Mouse (Mus musculus): ENCODE data around the gene Tmeff1. TPM values are rescaled to one million over a fixed set of nuclear protein-coding genes. Genes with fewer than 3 reads are reported as not detected.

The Tmeff1 gene
- polyA plus RNA-seq, 1 experiment from 2014 or later = 161 TPM

DNA sequence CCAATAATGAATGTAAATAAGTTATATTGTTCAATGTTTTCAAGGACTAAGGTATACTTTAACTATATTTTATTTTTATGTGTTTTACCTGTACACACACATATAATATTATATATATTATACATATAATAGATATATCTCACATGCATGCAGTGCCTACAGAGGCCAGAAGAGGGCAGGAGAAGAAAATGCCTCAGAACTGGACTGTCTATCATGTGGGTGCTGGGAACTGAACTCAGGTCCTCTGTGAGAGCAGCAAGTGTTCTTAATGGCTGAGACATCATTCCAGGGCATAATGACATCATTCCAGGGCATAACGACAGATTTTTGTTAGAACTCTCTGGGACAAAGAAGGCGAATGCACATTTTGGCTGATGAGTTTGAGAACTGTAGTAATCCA, 2.6 kb downstream of the Tmeff1 start:
- Histone ChIP-seq H3K36me3 (replicated peaks; ENCODE audit: control insufficient read depth, insufficient read depth, low read depth, low read length) (no peaks in the 10 kb centered on the region), H3K27ac (replicated peaks; ENCODE audit: low read depth, low read length) (no peak overlapping the region), H3K4me2 (ENCODE audit: low read depth, low read length) (no peak overlapping the region), H3K4me1 (ENCODE audit: control insufficient read depth, insufficient read depth, low read length) (no peaks in the 10 kb centered on the region), H3K9me3 (replicated peaks; ENCODE audit: control insufficient read depth, low read length) (no peaks in the 10 kb centered on the region), H3K4me3 (ENCODE audit: low read depth, low read length) (no peak overlapping the region), H3K27me3 (ENCODE audit: control insufficient read depth, insufficient read depth, low read length) (no peaks in the 10 kb centered on the region), H3K9ac (replicated peaks; ENCODE audit: low read length) (no peak overlapping the region)
- 93% methylated on average over 2 of the region's 2 CpGs for WGBS
- DNase-seq (ENCODE audit: low spot score) = peak; percentile 15
- no peak for ATAC-seq (replicated peaks; ENCODE audit: insufficient number of reproducible peaks, low FRiP score, low TSS enrichment, low read depth)

DNA sequence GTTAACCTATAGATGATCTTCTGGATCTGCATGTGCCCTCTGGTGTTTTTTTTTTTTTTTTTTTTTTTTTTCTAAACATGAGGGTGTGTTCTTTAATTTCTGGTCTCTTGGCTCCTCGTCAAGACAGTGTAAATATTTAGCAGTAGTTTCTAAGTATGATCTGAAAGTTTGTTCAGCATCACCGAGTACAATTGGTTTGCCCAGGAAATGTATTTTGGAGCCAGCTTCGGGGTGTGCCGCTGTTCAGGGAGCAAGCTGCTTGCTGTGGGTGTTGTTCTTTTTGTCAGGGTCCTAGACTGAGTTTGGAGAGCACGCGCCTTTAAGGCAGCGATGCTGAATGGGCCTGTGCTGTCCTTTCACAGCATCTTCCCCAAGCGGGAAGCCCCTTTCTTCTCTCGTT, 3.6 kb downstream of the Tmeff1 start:
- no peaks in the 10 kb centered on the region for H3K27me3 ChIP-seq (ENCODE audit: control insufficient read depth, insufficient read depth, low read length)
- 82% methylated on average over 9 of the region's 9 CpGs for WGBS
- no peak for DNase-seq (ENCODE audit: low spot score)
- no peaks in the 10 kb centered on the region for H3K9me3 ChIP-seq (replicated peaks; ENCODE audit: control insufficient read depth, low read length)
- H3K4me2 ChIP-seq (ENCODE audit: low read depth, low read length) = no peak overlapping the region
- no peak for ATAC-seq (replicated peaks; ENCODE audit: insufficient number of reproducible peaks, low FRiP score, low TSS enrichment, low read depth)
- no peak overlapping the region for H3K27ac ChIP-seq (replicated peaks; ENCODE audit: low read depth, low read length)
- H3K36me3 ChIP-seq (replicated peaks; ENCODE audit: control insufficient read depth, insufficient read depth, low read depth, low read length) = no peaks in the 10 kb centered on the region
- no peaks in the 10 kb centered on the region for H3K4me1 ChIP-seq (ENCODE audit: control insufficient read depth, insufficient read depth, low read length)
- H3K4me3 ChIP-seq (ENCODE audit: low read depth, low read length) = no peak overlapping the region
- H3K9ac ChIP-seq (replicated peaks; ENCODE audit: low read length) = no peak overlapping the region

DNA sequence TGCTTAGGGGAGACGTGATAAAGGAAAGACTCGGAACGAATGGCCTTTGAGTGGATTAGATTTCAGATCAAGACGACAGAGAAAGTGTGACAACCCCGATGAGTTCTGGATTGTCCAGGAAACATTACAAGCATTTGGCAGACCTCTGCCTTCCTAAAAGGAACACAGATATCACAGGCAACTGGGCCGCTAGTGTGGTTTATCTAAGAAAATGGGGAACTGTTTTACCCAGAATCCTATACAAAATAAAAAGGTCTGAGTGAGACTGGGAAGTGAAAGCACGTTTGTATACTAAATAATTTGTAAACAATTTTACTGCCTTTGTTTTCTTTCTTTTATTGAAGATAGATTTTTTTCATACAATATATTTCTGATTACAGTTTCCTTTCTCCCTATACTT, 5.9 kb downstream of the Tmeff1 start:
- Histone ChIP-seq H3K4me3 (ENCODE audit: low read depth, low read length) (no peak overlapping the region), H3K27ac (replicated peaks; ENCODE audit: low read depth, low read length) (no peak overlapping the region), H3K27me3 (ENCODE audit: control insufficient read depth, insufficient read depth, low read length) (no peaks in the 10 kb centered on the region), H3K36me3 (replicated peaks; ENCODE audit: control insufficient read depth, insufficient read depth, low read depth, low read length) (no peaks in the 10 kb centered on the region), H3K9ac (replicated peaks; ENCODE audit: low read length) (no peak overlapping the region), H3K9me3 (replicated peaks; ENCODE audit: control insufficient read depth, low read length) (no peaks in the 10 kb centered on the region), H3K4me1 (ENCODE audit: control insufficient read depth, insufficient read depth, low read length) (no peaks in the 10 kb centered on the region), H3K4me2 (ENCODE audit: low read depth, low read length) (no peak overlapping the region)
- 86% methylated on average over 7 of the region's 7 CpGs for WGBS
- no peak for DNase-seq (ENCODE audit: low spot score)
- ATAC-seq (replicated peaks; ENCODE audit: insufficient number of reproducible peaks, low FRiP score, low TSS enrichment, low read depth) = no peak

DNA sequence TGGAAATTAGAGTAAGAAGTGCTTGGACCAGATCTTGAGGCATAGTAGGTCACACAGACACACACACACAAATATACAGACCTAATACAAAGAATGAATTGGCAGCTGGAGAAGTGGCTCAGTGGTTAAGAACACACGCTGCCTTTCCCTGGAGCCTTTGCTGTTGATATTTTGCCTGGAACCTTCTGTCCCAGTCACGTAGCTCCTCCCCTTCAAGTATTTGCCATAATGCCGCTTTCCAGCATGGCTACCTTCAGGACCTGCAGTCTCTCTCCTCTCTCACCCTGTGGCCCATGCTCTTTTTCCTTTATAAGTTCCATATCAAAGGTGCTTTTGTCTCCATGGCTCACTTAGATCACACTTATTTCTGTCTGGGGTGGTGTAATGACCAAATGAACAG, 6.4 kb downstream of the Tmeff1 start:
- no peak overlapping the region for H3K27ac ChIP-seq (replicated peaks; ENCODE audit: low read depth, low read length)
- no peaks in the 10 kb centered on the region for H3K27me3 ChIP-seq (ENCODE audit: control insufficient read depth, insufficient read depth, low read length)
- no peak for DNase-seq (ENCODE audit: low spot score)
- WGBS = 92% methylated on average over 3 of the region's 3 CpGs
- H3K36me3 ChIP-seq (replicated peaks; ENCODE audit: control insufficient read depth, insufficient read depth, low read depth, low read length) = no peaks in the 10 kb centered on the region
- ATAC-seq (replicated peaks; ENCODE audit: insufficient number of reproducible peaks, low FRiP score, low TSS enrichment, low read depth) = no peak
- no peak overlapping the region for H3K9ac ChIP-seq (replicated peaks; ENCODE audit: low read length)
- no peaks in the 10 kb centered on the region for H3K4me1 ChIP-seq (ENCODE audit: control insufficient read depth, insufficient read depth, low read length)
- H3K9me3 ChIP-seq (replicated peaks; ENCODE audit: control insufficient read depth, low read length) = no peaks in the 10 kb centered on the region
- no peak overlapping the region for H3K4me2 ChIP-seq (ENCODE audit: low read depth, low read length)
- no peak overlapping the region for H3K4me3 ChIP-seq (ENCODE audit: low read depth, low read length)

DNA sequence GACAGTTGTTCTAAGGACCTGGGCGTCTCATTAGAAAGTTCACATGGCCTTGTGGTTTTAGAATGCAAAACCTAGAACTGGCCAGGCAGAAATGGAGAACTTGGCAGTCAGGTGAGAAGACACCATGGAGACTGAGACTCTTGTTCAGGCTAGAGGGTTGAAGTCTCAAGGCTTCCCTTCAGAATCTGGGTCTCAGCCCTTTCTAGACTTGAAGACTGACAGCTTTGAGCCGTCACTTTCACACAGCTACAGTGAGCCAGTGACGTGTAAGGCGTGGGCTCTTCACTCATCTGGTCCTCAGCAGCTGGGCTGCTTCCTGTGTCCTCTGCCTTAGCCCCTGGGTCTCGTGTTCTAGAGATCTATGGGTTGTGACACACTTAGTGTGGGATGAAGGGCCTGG, 7.4 kb downstream of the Tmeff1 start:
- Histone ChIP-seq H3K27ac (replicated peaks; ENCODE audit: low read depth, low read length) (no peak overlapping the region), H3K4me1 (ENCODE audit: control insufficient read depth, insufficient read depth, low read length) (no peaks in the 10 kb centered on the region), H3K4me3 (ENCODE audit: low read depth, low read length) (no peak overlapping the region), H3K27me3 (ENCODE audit: control insufficient read depth, insufficient read depth, low read length) (no peaks in the 10 kb centered on the region), H3K9me3 (replicated peaks; ENCODE audit: control insufficient read depth, low read length) (no peaks in the 10 kb centered on the region), H3K9ac (replicated peaks; ENCODE audit: low read length) (no peak overlapping the region), H3K36me3 (replicated peaks; ENCODE audit: control insufficient read depth, insufficient read depth, low read depth, low read length) (no peaks in the 10 kb centered on the region), H3K4me2 (ENCODE audit: low read depth, low read length) (no peak overlapping the region)
- DNase-seq (ENCODE audit: low spot score) (no peak), ATAC-seq (replicated peaks; ENCODE audit: insufficient number of reproducible peaks, low FRiP score, low TSS enrichment, low read depth) (no peak)
- WGBS = 75% methylated on average over 5 of the region's 5 CpGs

DNA sequence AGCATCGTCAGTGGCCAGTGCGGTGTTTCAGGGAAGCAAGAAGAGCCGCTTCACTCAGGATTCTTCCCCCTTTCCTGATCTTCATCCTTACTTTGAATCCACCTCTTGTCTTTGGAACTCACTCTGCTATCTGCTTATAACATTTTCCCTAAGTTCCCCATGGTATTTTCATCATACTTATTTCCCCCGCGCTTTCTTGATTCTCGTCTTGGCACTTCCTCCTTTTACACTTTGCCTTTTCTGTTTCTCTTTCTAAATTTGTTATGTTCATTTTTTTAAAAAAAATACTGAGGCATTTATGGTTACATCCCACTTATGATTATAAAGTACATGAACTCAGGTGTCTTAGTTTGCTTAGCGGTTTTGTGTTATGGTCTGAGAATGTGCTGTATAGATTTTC, 7.9 kb downstream of the Tmeff1 start:
- no peaks in the 10 kb centered on the region for H3K27me3 ChIP-seq (ENCODE audit: control insufficient read depth, insufficient read depth, low read length)
- no peak for DNase-seq (ENCODE audit: low spot score)
- no peak overlapping the region for H3K4me2 ChIP-seq (ENCODE audit: low read depth, low read length)
- no peak overlapping the region for H3K27ac ChIP-seq (replicated peaks; ENCODE audit: low read depth, low read length)
- WGBS = 95% methylated on average over 7 of the region's 7 CpGs
- H3K9ac ChIP-seq (replicated peaks; ENCODE audit: low read length) = no peak overlapping the region
- H3K9me3 ChIP-seq (replicated peaks; ENCODE audit: control insufficient read depth, low read length) = no peaks in the 10 kb centered on the region
- H3K36me3 ChIP-seq (replicated peaks; ENCODE audit: control insufficient read depth, insufficient read depth, low read depth, low read length) = no peaks in the 10 kb centered on the region
- H3K4me3 ChIP-seq (ENCODE audit: low read depth, low read length) = no peak overlapping the region
- no peak for ATAC-seq (replicated peaks; ENCODE audit: insufficient number of reproducible peaks, low FRiP score, low TSS enrichment, low read depth)
- H3K4me1 ChIP-seq (ENCODE audit: control insufficient read depth, insufficient read depth, low read length) = no peaks in the 10 kb centered on the region

DNA sequence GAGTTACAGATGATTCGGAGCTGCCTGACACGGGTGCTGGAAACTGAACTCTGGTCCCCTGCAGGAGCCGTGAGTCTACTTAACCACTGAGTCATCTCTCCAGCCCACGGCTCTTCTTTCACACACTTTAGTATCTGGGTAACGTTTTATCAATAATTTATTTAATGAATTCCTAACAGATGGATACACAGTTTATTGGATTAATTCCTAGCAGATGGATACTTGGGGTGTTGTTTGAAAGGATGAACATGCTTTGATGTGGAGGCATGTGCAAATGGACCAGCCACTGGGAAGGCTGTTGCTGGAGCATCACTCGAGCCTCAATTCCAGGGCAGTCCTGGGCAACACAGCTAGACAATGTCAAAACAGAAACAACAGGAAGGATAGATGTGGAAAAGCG, 11.1 kb downstream of the Tmeff1 start:
- Histone ChIP-seq H3K36me3 (replicated peaks; ENCODE audit: control insufficient read depth, insufficient read depth, low read depth, low read length) (no peaks in the 10 kb centered on the region), H3K27ac (replicated peaks; ENCODE audit: low read depth, low read length) (no peak overlapping the region), H3K9ac (replicated peaks; ENCODE audit: low read length) (no peak overlapping the region), H3K4me3 (ENCODE audit: low read depth, low read length) (no peak overlapping the region), H3K9me3 (replicated peaks; ENCODE audit: control insufficient read depth, low read length) (no peaks in the 10 kb centered on the region), H3K4me2 (ENCODE audit: low read depth, low read length) (no peak overlapping the region), H3K27me3 (ENCODE audit: control insufficient read depth, insufficient read depth, low read length) (no peaks in the 10 kb centered on the region), H3K4me1 (ENCODE audit: control insufficient read depth, insufficient read depth, low read length) (no peaks in the 10 kb centered on the region)
- DNase-seq (ENCODE audit: low spot score) (no peak), ATAC-seq (replicated peaks; ENCODE audit: insufficient number of reproducible peaks, low FRiP score, low TSS enrichment, low read depth) (no peak)
- 92% methylated on average over 7 of the region's 7 CpGs for WGBS

DNA sequence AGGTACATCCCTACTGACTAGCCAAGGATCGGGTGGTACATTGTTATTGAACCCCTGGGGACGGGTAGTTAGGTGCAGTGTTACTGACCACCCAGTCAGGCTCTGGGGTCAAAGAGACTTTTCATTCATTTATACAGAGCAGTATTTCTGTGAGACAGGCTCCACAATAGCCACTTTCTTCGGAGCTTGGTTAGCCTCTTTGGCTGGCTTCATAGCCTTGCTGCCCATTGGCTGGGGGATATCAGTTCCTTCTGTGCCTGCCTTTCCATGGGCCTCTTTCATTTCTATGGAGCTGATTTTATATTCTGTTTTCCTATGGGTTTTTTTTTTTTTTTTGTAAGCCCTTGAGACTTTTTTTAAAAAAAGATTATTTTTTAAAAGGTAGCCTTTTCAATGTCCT, 20.7 kb downstream of the Tmeff1 start:
- Histone ChIP-seq H3K4me3 (ENCODE audit: low read depth, low read length) (no peak overlapping the region), H3K4me1 (ENCODE audit: control insufficient read depth, insufficient read depth, low read length) (no peaks in the 10 kb centered on the region), H3K27me3 (ENCODE audit: control insufficient read depth, insufficient read depth, low read length) (no peaks in the 10 kb centered on the region), H3K36me3 (replicated peaks; ENCODE audit: control insufficient read depth, insufficient read depth, low read depth, low read length) (no peaks in the 10 kb centered on the region; the same call in none of the 2 replicates), H3K27ac (replicated peaks; ENCODE audit: low read depth, low read length) (no peak overlapping the region), H3K4me2 (ENCODE audit: low read depth, low read length) (no peak overlapping the region), H3K9me3 (replicated peaks; ENCODE audit: control insufficient read depth, low read length) (no peaks in the 10 kb centered on the region), H3K9ac (replicated peaks; ENCODE audit: low read length) (no peak overlapping the region)
- ATAC-seq (replicated peaks; ENCODE audit: insufficient number of reproducible peaks, low FRiP score, low TSS enrichment, low read depth) (no peak), DNase-seq (ENCODE audit: low spot score) (no peak)
- WGBS = 60% methylated on average over 3 of the region's 3 CpGs

DNA sequence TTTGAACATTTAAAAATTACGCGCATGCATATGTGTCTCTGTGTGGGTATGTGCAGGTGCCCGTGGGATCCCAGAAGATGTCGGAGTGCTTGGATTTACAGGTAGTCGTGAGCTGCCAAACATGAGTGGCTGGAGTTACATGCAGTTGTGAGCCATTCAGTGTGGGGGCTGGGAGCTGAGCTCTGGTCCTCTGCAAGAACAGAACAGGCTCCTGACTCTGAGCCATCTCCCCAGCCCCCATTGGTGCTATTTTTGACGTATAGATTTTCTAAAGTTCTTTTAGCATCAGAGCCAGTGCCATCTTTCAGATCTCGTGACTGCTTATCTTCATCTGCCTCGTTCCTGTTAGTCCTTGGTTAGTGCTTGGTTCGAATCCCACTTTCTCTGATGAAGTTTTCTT, 24.5 kb downstream of the Tmeff1 start:
- ATAC-seq (replicated peaks; ENCODE audit: insufficient number of reproducible peaks, low FRiP score, low TSS enrichment, low read depth) (no peak), DNase-seq (ENCODE audit: low spot score) (no peak)
- no peak overlapping the region for H3K4me3 ChIP-seq (ENCODE audit: low read depth, low read length)
- no peaks in the 10 kb centered on the region for H3K9me3 ChIP-seq (replicated peaks; ENCODE audit: control insufficient read depth, low read length)
- no peak overlapping the region for H3K9ac ChIP-seq (replicated peaks; ENCODE audit: low read length)
- H3K27me3 ChIP-seq (ENCODE audit: control insufficient read depth, insufficient read depth, low read length) = no peaks in the 10 kb centered on the region
- WGBS = 91% methylated on average over 9 of the region's 9 CpGs
- H3K4me2 ChIP-seq (ENCODE audit: low read depth, low read length) = no peak overlapping the region
- H3K27ac ChIP-seq (replicated peaks; ENCODE audit: low read depth, low read length) = no peak overlapping the region
- H3K4me1 ChIP-seq (ENCODE audit: control insufficient read depth, insufficient read depth, low read length) = no peaks in the 10 kb centered on the region
- H3K36me3 ChIP-seq (replicated peaks; ENCODE audit: control insufficient read depth, insufficient read depth, low read depth, low read length) = peaks cover 3% of the 10 kb centered on the region

Measured in embryonic facial prominence, embryonic 11.5 days (tissue).